Mouse (Mus musculus) retina, postnatal 1 day (tissue): ENCODE data around the gene Gak.

Experiments used
- DNase-seq: peaks from one replicate; pipeline ENCODE4 v3.0.0-alpha.2; 2012

Gene Gak

GRCm38 (mm10) chr5:108573054-108573453 is 56.5 kb downstream of the Gak start:
- no peak for DNase-seq

- DNase-seq: no peak
Measured at GRCm38 (mm10) chr5:108570991-108571390, 58.6 kb downstream of the Gak start.

- no peak for DNase-seq
Measured at GRCm38 (mm10) chr5:108567104-108567503, 62.5 kb downstream of the Gak start.

GRCm38 (mm10) chr5:108566523-108566922 is 63.0 kb downstream of the Gak start:
- no peak for DNase-seq

GRCm38 (mm10) chr5:108565381-108565780 is 64.2 kb downstream of the Gak start:
- no peak for DNase-seq

GRCm38 (mm10) chr5:108564346-108564745 is 65.2 kb downstream of the Gak start:
- no peak for DNase-seq

GRCm38 (mm10) chr5:108562483-108562882 is 67.1 kb downstream of the Gak start:
- no peak for DNase-seq

GRCm38 (mm10) chr5:108556986-108557385 is 72.6 kb downstream of the Gak start:
- no peak for DNase-seq

- DNase-seq: no peak
Measured at GRCm38 (mm10) chr5:108554041-108554440, 75.5 kb downstream of the Gak start.

GRCm38 (mm10) chr5:108550207-108550594 is 79.4 kb downstream of the Gak start:
- peak; percentile 42 for DNase-seq

GRCm38 (mm10) chr5:108549489-108550206 is 79.9 kb downstream of the Gak start, which contains the start of gene Cplx1:
Cplx1 (minus strand) TSS chr5:108550024.
- peak; percentile 72 for DNase-seq

- DNase-seq: no peak
Measured at GRCm38 (mm10) chr5:108549137-108549488, 80.4 kb downstream of the Gak start.

- no peak for DNase-seq
Measured at GRCm38 (mm10) chr5:108547636-108548035, 81.9 kb downstream of the Gak start.

GRCm38 (mm10) chr5:108543516-108544291 is 85.9 kb downstream of the Gak start:
- no peak for DNase-seq

- DNase-seq: no peak
Measured at GRCm38 (mm10) chr5:108534188-108534587, 95.4 kb downstream of the Gak start.

GRCm38 (mm10) chr5:108522597-108522996 is 107.0 kb downstream of the Gak start:
- no peak for DNase-seq

GRCm38 (mm10) chr5:108521896-108522295 is 107.7 kb downstream of the Gak start:
- DNase-seq: no peak

GRCm38 (mm10) chr5:108521016-108521415 is 108.5 kb downstream of the Gak start:
- DNase-seq: peak; percentile 4

- DNase-seq: no peak
Measured at GRCm38 (mm10) chr5:108520153-108520552, 109.4 kb downstream of the Gak start.
